Mouse (Mus musculus) megakaryocyte, embryonic 14.5 days (primary cell): ENCODE measurements around the gene Rxrb. TPM values are rescaled to one million over a fixed set of nuclear protein-coding genes. Genes with fewer than 3 reads are reported as not detected.

Experiments
- H3K27me3 ChIP-seq: replicated peaks from 2 replicates; pipeline ENCODE3; 2012; ENCODE audit warnings: inconsistent platforms
- H3K36me3 ChIP-seq: replicated peaks from 2 replicates; pipeline ENCODE3; 2012; ENCODE audit warnings: low read length, inconsistent platforms, mixed read lengths
- H3K4me1 ChIP-seq: 2 replicates; pipeline ENCODE4 v1.6.1; 2012; ENCODE audit warnings: inconsistent platforms
- H3K4me3 ChIP-seq: replicated peaks from 2 replicates; pipeline ENCODE3; 2012; ENCODE audit warnings: moderate library complexity, mild to moderate bottlenecking, inconsistent platforms
- H3K9me3 ChIP-seq: 2 replicates; pipeline ENCODE4 v1.6.1; 2012; ENCODE audit warnings: inconsistent platforms
- FLI1 ChIP-seq: IDR thresholded peaks from 2 replicates; pipeline ENCODE4 v1.6.1; 2012; ENCODE audit warnings: low read length, inconsistent platforms, mixed read lengths
- polyA plus RNA-seq: library from polyadenylated mRNA; stranded (reverse); fragments of >175 nt; gene quantifications from 2 replicates; pipeline ENCODE4 v1.2.3, GENCODE M21; 2012; ENCODE audit warnings: low replicate concordance; ENCODE audit not compliant: insufficient read depth

Gene Rxrb
- polyA plus RNA-seq, 1 experiment: 66.5 TPM

DNA sequence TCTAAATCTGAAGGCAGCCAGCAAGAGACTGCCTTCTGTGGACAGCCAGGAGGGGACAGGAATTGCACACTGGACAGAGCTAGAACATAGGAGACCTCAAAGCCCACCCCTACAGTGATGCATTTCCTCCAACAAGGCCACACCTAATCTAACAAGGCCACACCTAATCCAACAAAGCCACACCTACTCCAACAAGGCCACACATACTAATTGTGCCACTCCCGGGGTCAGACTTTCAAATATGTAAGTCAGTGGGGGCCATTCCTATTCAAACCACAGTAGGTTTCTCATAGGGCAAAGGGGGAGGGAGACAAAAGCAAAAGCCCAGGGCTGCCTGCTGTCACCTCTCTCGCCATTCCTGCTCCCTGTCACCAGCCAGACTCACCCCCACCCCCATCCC, 55.8 kb downstream of the Rxrb start:
- Histone ChIP-seq H3K9me3 (no peaks in the 10 kb centered on the region), H3K36me3 (no peaks in the 10 kb centered on the region), H3K27me3 (peaks cover 20% of the 10 kb centered on the region), H3K4me1 (peaks cover 36% of the 10 kb centered on the region), H3K4me3 (no peak overlapping the region)
- no peak for TF ChIP-seq FLI1

Other genes with a start within 250 kb of the Rxrb start
- gene Angptl4, start 250.0 kb upstream of the Rxrb start, polyA plus RNA-seq: 0.59 and 1.5 TPM in 2 replicates
- 3.8 and 3.9 TPM in 2 replicates for gene Kank3, start 221.3 kb upstream of the Rxrb start, polyA plus RNA-seq
- gene Rps28, start 207.2 kb upstream of the Rxrb start, polyA plus RNA-seq: 840 and 6,431 TPM in 2 replicates
- gene Ndufa7, start 207.2 kb upstream of the Rxrb start, polyA plus RNA-seq: 1,277 and 1,645 TPM in 2 replicates
- gene Cd320, start 188.7 kb upstream of the Rxrb start, polyA plus RNA-seq: 16.0 and 94.0 TPM in 2 replicates
- gene Gm7029, start 158.0 kb upstream of the Rxrb start, polyA plus RNA-seq: not detected in 2 replicates
- gene Kifc1, start 141.2 kb upstream of the Rxrb start, polyA plus RNA-seq: 9.8 and 31.7 TPM in 2 replicates
- gene Platr17, start 126.7 kb upstream of the Rxrb start, polyA plus RNA-seq: not detected in 2 replicates
- gene Daxx, start 122.4 kb upstream of the Rxrb start, polyA plus RNA-seq: 11.0 and 20.0 TPM in 2 replicates
- 362 and 606 TPM in 2 replicates for gene Tapbp, start 115.9 kb upstream of the Rxrb start, polyA plus RNA-seq
- 45.3 and 51.7 TPM in 2 replicates for gene Zbtb22, start 115.9 kb upstream of the Rxrb start, polyA plus RNA-seq
- gene Rgl2, start 102.3 kb upstream of the Rxrb start, polyA plus RNA-seq: 90.4 and 221 TPM in 2 replicates
- 39.4 and 269 TPM in 2 replicates for gene Pfdn6, start 91.5 kb upstream of the Rxrb start, polyA plus RNA-seq
- 58.7 and 64.2 TPM in 2 replicates for gene Wdr46, start 91.2 kb upstream of the Rxrb start, polyA plus RNA-seq
- 15.5 and 19.7 TPM in 2 replicates for gene B3galt4, start 80.3 kb upstream of the Rxrb start, polyA plus RNA-seq
- gene Vps52, start 76.0 kb upstream of the Rxrb start, polyA plus RNA-seq: 75.8 and 138 TPM in 2 replicates
- gene Rps18, start 75.8 kb upstream of the Rxrb start, polyA plus RNA-seq: 17.5 and 129 TPM in 2 replicates
- 144 and 307 TPM in 2 replicates for gene H2-K1, start 31.5 kb upstream of the Rxrb start, polyA plus RNA-seq
- gene Ring1, start 7.1 kb upstream of the Rxrb start, polyA plus RNA-seq: 5.3 and 24.9 TPM in 2 replicates
- 12.4 and 22.2 TPM in 2 replicates for gene H2-Ke6, start 3.8 kb upstream of the Rxrb start, polyA plus RNA-seq
- gene Slc39a7, start 130 bp upstream of the Rxrb start, polyA plus RNA-seq: 63.6 and 95.7 TPM in 2 replicates
- 19.6 and 36.5 TPM in 2 replicates for gene Col11a2, start 7.6 kb downstream of the Rxrb start, polyA plus RNA-seq
- 9.5 and 12.1 TPM in 2 replicates for gene H2-Oa, start 60.5 kb downstream of the Rxrb start, polyA plus RNA-seq
- 19.3 and 32.1 TPM in 2 replicates for gene H2-DMa, start 87.7 kb downstream of the Rxrb start, polyA plus RNA-seq
- gene Brd2, start 90.8 kb downstream of the Rxrb start, polyA plus RNA-seq: 174 and 242 TPM in 2 replicates
- 1.5 TPM in 1 of 2 replicates, not detected in the other for gene H2-DMb2, start 111.5 kb downstream of the Rxrb start, polyA plus RNA-seq
- gene H2-DMb1, start 121.3 kb downstream of the Rxrb start, polyA plus RNA-seq: 1.1 TPM in 1 of 2 replicates, not detected in the other
- gene Tap1, start 155.7 kb downstream of the Rxrb start, polyA plus RNA-seq: 27.1 and 27.9 TPM in 2 replicates
- gene Psmb9, start 156.0 kb downstream of the Rxrb start, polyA plus RNA-seq: 15.3 and 32.2 TPM in 2 replicates
- 16.6 and 74.9 TPM in 2 replicates for gene Psmb8, start 165.9 kb downstream of the Rxrb start, polyA plus RNA-seq
- 87.3 and 103 TPM in 2 replicates for gene Tap2, start 171.7 kb downstream of the Rxrb start, polyA plus RNA-seq
- gene H2-Ob, start 207.1 kb downstream of the Rxrb start, polyA plus RNA-seq: 0.76 TPM in 1 of 2 replicates, not detected in the other
- 1.8 TPM in 1 of 2 replicates, not detected in the other for gene H2-Ab1, start 225.9 kb downstream of the Rxrb start, polyA plus RNA-seq